ENCODE assay signal across 35 mouse cellular contexts in genomic region chr13:111304194-111304593, GRCm38 (mm10). TPM values are rescaled to one million over a fixed set of nuclear protein-coding genes. Genes with fewer than 3 reads are reported as not detected.
A peak's percentile ranks its signal among the peaks of the same experiment; 100 is the strongest.
DNase-seq lines count a peak whose midpoint lies in the region; ATAC-seq and TF ChIP-seq lines count a peak whose summit lies in the region.
"Had no signal": no experiment of that assay in that cellular context is flagged by ENCODE, and none has a peak within 500 bp of the region (broad histone marks: within the 10 kb centered on the region; RNA-seq: fewer than 3 reads in every experiment).

No protein-coding gene starts in this region.

- H3K9ac ChIP-seq in forebrain, postnatal 0 days, result no peak overlapping the region
- no peak overlapping the region for H3K9ac ChIP-seq in forebrain, embryonic 14.5 days (ENCODE audit: low read length)
- H3K9ac ChIP-seq: forebrain, embryonic 13.5 days; hindbrain, embryonic 15.5 days; kidney, embryonic 15.5 days; limb, embryonic 15.5 days; liver, embryonic 13.5 days; midbrain, embryonic 15.5 days had no signal

- H3K4me1 ChIP-seq in forebrain, postnatal 0 days (ENCODE audit: insufficient read depth), result no peaks in the 10 kb centered on the region
- no peaks in the 10 kb centered on the region for H3K4me1 ChIP-seq in forebrain, embryonic 14.5 days (ENCODE audit: control insufficient read depth, insufficient read depth, low read length)
- H3K4me1 ChIP-seq: forebrain, embryonic 13.5 days; hindbrain, embryonic 10.5 days; hindbrain, embryonic 15.5 days; limb, embryonic 10.5 days; liver, embryonic 13.5 days; midbrain, embryonic 15.5 days had no signal

- TF ChIP-seq CTCF in forebrain, postnatal 0 days (IDR thresholded peaks at IDR 0.05; ENCODE audit: low read depth), result no peak
- no peak for TF ChIP-seq CTCF in layer of hippocampus, adult 2 months (conservative IDR thresholded peaks at IDR 0.05)

- ATAC-seq in forebrain, postnatal 0 days, result no peak
- ATAC-seq in forebrain, embryonic 14.5 days, result no peak
- ATAC-seq: forebrain, embryonic 13.5 days; midbrain, embryonic 15.5 days; Patski had no signal

- no peaks in the 10 kb centered on the region for H3K36me3 ChIP-seq in forebrain, postnatal 0 days (ENCODE audit: insufficient read depth)
- no peaks in the 10 kb centered on the region for H3K36me3 ChIP-seq in forebrain, embryonic 14.5 days (ENCODE audit: control insufficient read depth, insufficient read depth, low read length)
- H3K36me3 ChIP-seq: hindbrain, embryonic 10.5 days; hindbrain, embryonic 15.5 days; kidney, embryonic 15.5 days; limb, embryonic 10.5 days; limb, embryonic 15.5 days; liver, embryonic 13.5 days; midbrain, embryonic 15.5 days had no signal

- peak; percentile 17 for DNase-seq in forebrain, postnatal 0 days
- no peak for DNase-seq in forebrain, embryonic 14.5 days (ENCODE audit: low spot score)
- no peak for DNase-seq in layer of hippocampus, adult 2 months (ENCODE audit: low spot score in 2 of 2)
- no peak for DNase-seq in layer of hippocampus, adult 11-12 months (ENCODE audit: low spot score)
- DNase-seq in testis, postnatal 10 days (ENCODE audit: low spot score), result peak; percentile 2
- DNase-seq in testis, postnatal 14 days (ENCODE audit: low spot score), result no peak
- no peak for DNase-seq in gastrocnemius, adult 18-20 months (ENCODE audit: low spot score)
- DNase-seq: adrenal gland, postnatal 25 days; cerebellum, adult 18-20 months; gastrocnemius, postnatal 25 days; heart, adult 18-20 months; kidney, adult 18-20 months; kidney, postnatal 25 days; liver, embryonic 13.5 days; lung, adult 18-20 months; lung, postnatal 14 days had no signal

- H3K27ac ChIP-seq in forebrain, postnatal 0 days (ENCODE audit: low read depth, low read length), result no peak overlapping the region
- H3K27ac ChIP-seq in forebrain, embryonic 14.5 days (ENCODE audit: low read depth, low read length), result no peak overlapping the region
- H3K27ac ChIP-seq in layer of hippocampus, adult 2 months, result peak overlapping the region; percentile 64; the same call in 1 of the 2 replicates
- H3K27ac ChIP-seq: forebrain, embryonic 13.5 days; hindbrain, embryonic 10.5 days; hindbrain, embryonic 15.5 days; kidney, embryonic 15.5 days; limb, embryonic 10.5 days; limb, embryonic 15.5 days; liver, embryonic 13.5 days; midbrain, embryonic 15.5 days; stomach, postnatal 0 days had no signal

- H3K4me2 ChIP-seq in forebrain, postnatal 0 days (ENCODE audit: low read depth), result no peak overlapping the region
- no peak overlapping the region for H3K4me2 ChIP-seq in forebrain, embryonic 14.5 days (ENCODE audit: low read length)
- H3K4me2 ChIP-seq: forebrain, embryonic 13.5 days; heart, embryonic 11.5 days; hindbrain, embryonic 15.5 days; kidney, embryonic 15.5 days; limb, embryonic 15.5 days; liver, embryonic 13.5 days; midbrain, embryonic 15.5 days had no signal

- no peaks in the 10 kb centered on the region for H3K9me3 ChIP-seq in forebrain, postnatal 0 days (ENCODE audit: low read length)
- no peaks in the 10 kb centered on the region for H3K9me3 ChIP-seq in forebrain, embryonic 14.5 days (replicated peaks; ENCODE audit: control insufficient read depth, low read length)
- H3K9me3 ChIP-seq: forebrain, embryonic 13.5 days; hindbrain, embryonic 10.5 days; hindbrain, embryonic 15.5 days; kidney, embryonic 15.5 days; limb, embryonic 10.5 days; limb, embryonic 15.5 days; liver, embryonic 13.5 days; midbrain, embryonic 15.5 days had no signal

- no peak overlapping the region for H3K4me3 ChIP-seq in forebrain, postnatal 0 days (ENCODE audit: low read depth, low read length)
- H3K4me3 ChIP-seq in forebrain, embryonic 14.5 days (ENCODE audit: low read depth, low read length), result no peak overlapping the region
- H3K4me3 ChIP-seq in layer of hippocampus, adult 2 months, result no peak overlapping the region
- H3K4me3 ChIP-seq: forebrain, embryonic 13.5 days; hindbrain, embryonic 10.5 days; hindbrain, embryonic 15.5 days; kidney, embryonic 15.5 days; limb, embryonic 10.5 days; limb, embryonic 15.5 days; liver, embryonic 13.5 days; midbrain, embryonic 15.5 days had no signal

- 68% methylated on average over 2 of the region's 2 CpGs for WGBS in forebrain, postnatal 0 days
- 71% methylated on average over 2 of the region's 2 CpGs for WGBS in forebrain, embryonic 14.5 days

- no peaks in the 10 kb centered on the region for H3K27me3 ChIP-seq in forebrain, postnatal 0 days (ENCODE audit: insufficient read depth, low read length)
- H3K27me3 ChIP-seq in forebrain, embryonic 14.5 days (replicated peaks; ENCODE audit: control insufficient read depth, insufficient read depth, low read length), result no peaks in the 10 kb centered on the region
- H3K27me3 ChIP-seq: forebrain, embryonic 13.5 days; hindbrain, embryonic 15.5 days; kidney, embryonic 15.5 days; limb, embryonic 15.5 days; liver, embryonic 13.5 days; midbrain, embryonic 15.5 days; Patski had no signal

RNA-seq across cellular contexts. Expression of gene Actbl2, which starts 49.4 kb away (rescaled TPM):
- 0.08 TPM in 1 of 2 replicates, not detected in the other for total RNA-seq in forebrain, postnatal 0 days (2014; rRNA removed)
- not detected in 2 replicates for polyA plus RNA-seq in forebrain, postnatal 0 days (2015; fragmentation: Nextera tagmentation; extraction: Ambion mirVana)
- not detected in 2 replicates for polyA plus RNA-seq in forebrain, embryonic 14.5 days (2014; fragmentation: Nextera tagmentation; extraction: Ambion mirVana)
- total RNA-seq in layer of hippocampus, adult 2 months (2021), result not detected
- total RNA-seq in gastrocnemius, adult 18-20 months (2021), result not detected
- total RNA-seq: adrenal gland, postnatal 25 days; gastrocnemius, postnatal 25 days; heart, adult 18-20 months; layer of hippocampus, postnatal 25 days; left cerebral cortex, postnatal 10 days; MEL; neutrophil, adult 5-6 weeks had no signal
- polyA plus RNA-seq: embryonic facial prominence, embryonic 11.5 days; forebrain, embryonic 13.5 days; heart, embryonic 11.5 days; heart, postnatal 0 days; hindbrain, embryonic 10.5 days; hindbrain, embryonic 15.5 days; intestine, embryonic 14.5 days; kidney, embryonic 15.5 days; limb, embryonic 10.5 days; limb, embryonic 15.5 days; liver, embryonic 13.5 days; midbrain, embryonic 15.5 days; neural tube, embryonic 11.5 days; Patski; spleen, adult 2 months; stomach, postnatal 0 days had no signal

Comparison
In these comparisons a context has a peak if more than half of its experiments do, and no peak if none do; other contexts are left out.
1. DNase-seq: peak in forebrain, postnatal 0 days (single experiment) and testis, postnatal 10 days (single experiment); none in forebrain, embryonic 14.5 days (single experiment), layer of hippocampus, adult 2 months (0 of 2), layer of hippocampus, adult 11-12 months (single experiment), testis, postnatal 14 days (single experiment) and gastrocnemius, adult 18-20 months (single experiment).